Mouse (Mus musculus): ENCODE data around the gene Map3k12. TPM values are rescaled to one million over a fixed set of nuclear protein-coding genes. Genes with fewer than 3 reads are reported as not detected.
A peak's percentile ranks its signal among the peaks of the same experiment; 100 is the strongest.

Map3k12 gene
- polyA plus RNA-seq, 1 experiment from 2014 or later = 10.4 TPM

DNA sequence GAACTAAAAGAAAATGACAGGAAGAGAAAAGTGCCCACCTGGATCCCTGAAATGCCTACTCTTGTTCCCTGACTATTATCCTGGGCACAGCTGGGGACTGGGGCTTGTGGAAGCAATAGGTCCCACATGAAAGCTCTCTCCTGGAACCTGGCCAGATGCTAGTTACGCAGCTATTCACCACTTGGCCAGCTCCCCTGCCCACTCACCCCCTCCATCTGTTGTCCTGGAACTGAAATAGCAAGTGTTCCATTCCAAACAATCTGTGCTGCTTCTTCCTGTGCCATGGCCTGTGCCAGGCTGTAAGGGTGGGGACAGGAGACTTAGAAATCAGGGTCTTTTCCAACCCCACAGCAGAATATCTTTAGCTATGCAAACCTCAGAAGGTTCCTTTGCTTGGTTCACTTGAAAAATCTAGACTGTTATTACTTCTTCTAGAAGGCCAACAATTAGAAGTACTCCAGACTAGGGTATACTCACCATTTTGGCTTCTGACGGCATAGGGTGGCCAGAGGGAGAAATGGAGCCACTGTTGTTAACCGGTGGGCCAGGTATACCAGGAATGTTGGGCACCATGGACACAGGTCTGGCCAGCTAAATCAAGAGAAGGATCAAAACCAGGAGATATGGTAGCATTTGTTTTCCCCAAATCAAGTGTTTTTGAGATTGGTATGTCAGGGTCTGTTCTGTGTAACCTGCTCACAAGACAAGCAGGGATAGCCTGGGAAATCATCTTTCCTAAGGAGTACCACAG is 30.0 kb upstream of the Map3k12 start:
- H3K27ac ChIP-seq (replicated peaks in 1 of 2; ENCODE audit: control insufficient read depth in 1 of 2, insufficient read depth in 1 of 2, low read depth in 2 of 2, low read length in 2 of 2) = peak overlapping the region; percentile 10 to 63; a peak in 3 of 4 replicates
- H3K27me3 ChIP-seq (ENCODE audit: control insufficient read depth, insufficient read depth, low read length) = no peaks in the 10 kb centered on the region
- no peak overlapping the region for H3K9ac ChIP-seq (ENCODE audit: low read length)
- peaks cover 73% of the 10 kb centered on the region for H3K36me3 ChIP-seq (ENCODE audit: control insufficient read depth, insufficient read depth, low read length)
- peak; percentile 50; the same call in 1 of the 2 replicates for ATAC-seq (ENCODE audit: insufficient number of reproducible peaks, insufficient read depth, low FRiP score, low read depth)
- no peak overlapping the region for H3K4me3 ChIP-seq (ENCODE audit: control insufficient read depth in 1 of 2, insufficient read depth in 1 of 2, low read depth in 1 of 2, low read length in 2 of 2)
- 0 out of 2 replicates have a peak, but pooled peaks cover 2% of the 10 kb centered on the region for H3K9me3 ChIP-seq (ENCODE audit: control insufficient read depth, low read length)
- no peak overlapping the region for H3K4me2 ChIP-seq (ENCODE audit: low read length)
- peaks cover 2 to 13% of the 10 kb centered on the region in 2 experiments; a peak in 2 of 4 replicates for H3K4me1 ChIP-seq (ENCODE audit: control insufficient read depth in 2 of 2, insufficient read depth in 2 of 2, low read length in 2 of 2)
- WGBS = 65% methylated on average over 3 of the region's 3 CpGs

DNA sequence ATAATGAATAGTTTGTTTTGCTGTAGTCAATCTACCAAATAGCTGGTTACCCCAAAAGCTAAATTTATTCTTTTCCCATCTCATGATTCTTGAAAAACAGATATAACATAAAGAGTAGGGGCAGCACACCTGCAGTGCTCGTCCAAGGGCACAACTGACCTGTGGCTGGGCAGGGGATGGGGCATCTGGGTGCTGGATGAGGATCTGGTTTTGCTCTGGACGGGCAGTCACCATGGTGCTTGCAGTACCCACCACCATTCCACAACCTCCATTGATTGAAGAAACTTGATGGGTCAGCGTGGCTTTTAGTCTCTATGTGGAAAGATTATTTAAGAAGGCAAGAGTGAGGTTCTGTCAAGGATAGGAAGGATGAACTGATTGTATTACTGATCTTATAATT is 29.4 kb upstream of the Map3k12 start:
- peak overlapping the region in 1 of 2 experiments; percentile 63; a peak in 1 of 4 replicates for H3K27ac ChIP-seq (replicated peaks in 1 of 2; ENCODE audit: control insufficient read depth in 1 of 2, insufficient read depth in 1 of 2, low read depth in 2 of 2, low read length in 2 of 2)
- H3K4me3 ChIP-seq (ENCODE audit: control insufficient read depth in 1 of 2, insufficient read depth in 1 of 2, low read depth in 1 of 2, low read length in 2 of 2) = no peak overlapping the region
- no peaks in the 10 kb centered on the region for H3K27me3 ChIP-seq (ENCODE audit: control insufficient read depth, insufficient read depth, low read length)
- no peak overlapping the region for H3K4me2 ChIP-seq (ENCODE audit: low read length)
- ATAC-seq (ENCODE audit: insufficient number of reproducible peaks, insufficient read depth, low FRiP score, low read depth) = no peak
- H3K36me3 ChIP-seq (ENCODE audit: control insufficient read depth, insufficient read depth, low read length) = peaks cover 73% of the 10 kb centered on the region
- H3K9me3 ChIP-seq (ENCODE audit: control insufficient read depth, low read length) = 0 out of 2 replicates have a peak, but pooled peaks cover 4% of the 10 kb centered on the region
- H3K9ac ChIP-seq (ENCODE audit: low read length) = no peak overlapping the region
- WGBS = 90% methylated on average over 3 of the region's 3 CpGs
- peaks cover 2 to 13% of the 10 kb centered on the region in 2 experiments; a peak in 2 of 4 replicates for H3K4me1 ChIP-seq (ENCODE audit: control insufficient read depth in 2 of 2, insufficient read depth in 2 of 2, low read length in 2 of 2)

DNA sequence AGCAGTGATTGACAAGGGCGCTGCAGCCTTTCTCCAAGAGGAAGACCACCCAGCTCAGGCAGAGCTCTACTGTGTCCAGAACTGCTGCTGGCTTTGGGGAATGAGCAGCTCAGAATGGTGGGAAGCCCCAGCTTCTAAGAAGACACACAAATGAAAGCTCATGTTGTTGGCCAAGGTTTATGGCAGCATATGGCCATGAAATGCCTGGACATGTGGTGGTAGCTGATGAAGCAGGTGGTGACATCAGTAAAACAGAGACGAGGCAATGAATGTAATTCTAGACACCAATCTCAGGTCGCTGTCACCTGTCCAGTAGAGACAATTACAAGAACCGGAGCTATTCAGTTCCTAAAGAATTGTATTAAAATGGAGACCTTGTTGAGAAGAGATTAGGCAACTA is 27.9 kb upstream of the Map3k12 start:
- 0 out of 2 replicates have a peak, but pooled peaks cover 4% of the 10 kb centered on the region for H3K9me3 ChIP-seq (ENCODE audit: control insufficient read depth, low read length)
- H3K36me3 ChIP-seq (ENCODE audit: control insufficient read depth, insufficient read depth, low read length) = peaks cover 80% of the 10 kb centered on the region
- no peak overlapping the region for H3K4me2 ChIP-seq (ENCODE audit: low read length)
- no peak for ATAC-seq (ENCODE audit: insufficient number of reproducible peaks, insufficient read depth, low FRiP score, low read depth)
- H3K27ac ChIP-seq (replicated peaks in 1 of 2; ENCODE audit: control insufficient read depth in 1 of 2, insufficient read depth in 1 of 2, low read depth in 2 of 2, low read length in 2 of 2) = no peak overlapping the region
- peaks cover 2 to 13% of the 10 kb centered on the region in 2 experiments; a peak in 2 of 4 replicates for H3K4me1 ChIP-seq (ENCODE audit: control insufficient read depth in 2 of 2, insufficient read depth in 2 of 2, low read length in 2 of 2)
- WGBS = 94% methylated on average over 4 of the region's 4 CpGs
- no peak overlapping the region for H3K9ac ChIP-seq (ENCODE audit: low read length)
- no peak overlapping the region for H3K4me3 ChIP-seq (ENCODE audit: control insufficient read depth in 1 of 2, insufficient read depth in 1 of 2, low read depth in 1 of 2, low read length in 2 of 2)
- no peaks in the 10 kb centered on the region for H3K27me3 ChIP-seq (ENCODE audit: control insufficient read depth, insufficient read depth, low read length)

DNA sequence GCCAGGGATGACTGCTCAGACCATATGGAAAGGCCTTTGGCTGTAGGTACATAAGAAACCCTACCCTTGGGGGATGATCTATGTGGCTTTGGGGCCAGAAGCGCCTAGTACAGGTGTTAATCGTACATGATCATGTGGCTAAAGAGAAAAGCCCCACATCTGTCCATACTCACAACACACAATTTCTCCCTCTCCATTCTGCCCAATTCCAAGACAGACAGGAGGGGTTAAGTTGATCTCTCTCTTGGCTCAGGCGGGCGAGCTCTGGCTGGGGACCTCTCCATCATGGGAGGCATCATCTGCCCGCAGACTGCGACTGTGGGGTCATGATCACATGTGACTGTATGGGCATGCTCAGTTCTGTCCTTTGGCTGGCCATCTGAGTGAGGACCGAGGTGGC is 17.1 kb upstream of the Map3k12 start:
- Histone ChIP-seq H3K36me3 (ENCODE audit: control insufficient read depth, insufficient read depth, low read length) (peaks cover 95% of the 10 kb centered on the region), H3K4me3 (ENCODE audit: control insufficient read depth in 1 of 2, insufficient read depth in 1 of 2, low read depth in 1 of 2, low read length in 2 of 2) (no peak overlapping the region), H3K9ac (ENCODE audit: low read length) (no peak overlapping the region), H3K27me3 (ENCODE audit: control insufficient read depth, insufficient read depth, low read length) (no peaks in the 10 kb centered on the region), H3K4me1 (ENCODE audit: control insufficient read depth in 2 of 2, insufficient read depth in 2 of 2, low read length in 2 of 2) (no peaks in the 10 kb centered on the region), H3K9me3 (ENCODE audit: control insufficient read depth, low read length) (no peaks in the 10 kb centered on the region), H3K27ac (replicated peaks in 1 of 2; ENCODE audit: control insufficient read depth in 1 of 2, insufficient read depth in 1 of 2, low read depth in 2 of 2, low read length in 2 of 2) (no peak overlapping the region), H3K4me2 (ENCODE audit: low read length) (no peak overlapping the region)
- WGBS = 97% methylated on average over 7 of the region's 7 CpGs
- ATAC-seq (ENCODE audit: insufficient number of reproducible peaks, insufficient read depth, low FRiP score, low read depth) = no peak

DNA sequence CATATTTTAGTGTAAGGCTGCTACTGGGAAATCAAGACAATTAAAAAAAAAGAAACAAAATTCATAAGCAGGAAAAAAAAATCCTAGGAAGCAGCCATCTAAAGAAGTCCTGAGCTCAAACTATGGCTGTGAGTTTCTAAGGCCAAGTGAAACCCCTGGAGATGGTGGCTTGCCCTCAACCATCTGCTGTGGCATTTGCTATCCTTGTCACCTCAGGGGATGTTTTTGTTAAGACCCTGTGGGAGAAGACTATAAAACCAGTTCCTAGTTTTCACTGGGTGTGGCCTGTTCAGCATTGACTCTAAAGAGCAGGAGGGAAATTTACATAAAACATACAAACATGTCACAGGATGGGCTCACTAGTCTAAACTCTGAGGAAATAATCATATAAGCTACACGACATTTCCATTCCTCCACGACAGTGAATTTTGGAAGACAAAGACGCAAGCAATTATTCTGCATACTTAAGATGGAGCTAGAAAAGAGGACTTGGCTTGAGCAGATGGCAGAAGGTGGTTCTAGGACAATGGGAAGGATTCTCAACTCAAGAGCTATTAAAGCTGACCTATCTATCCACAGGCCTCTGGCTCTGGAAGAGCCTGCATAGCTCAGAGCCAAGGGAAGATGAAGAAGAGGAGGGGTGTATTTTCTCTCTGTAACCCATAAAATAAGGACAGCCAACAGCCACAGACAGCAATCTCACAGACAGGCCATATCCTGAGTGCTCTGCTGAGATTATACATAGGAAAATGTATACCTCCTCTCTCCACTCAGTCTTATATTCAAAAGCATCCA is 15.4 kb upstream of the Map3k12 start:
- H3K4me3 ChIP-seq (ENCODE audit: control insufficient read depth in 1 of 2, insufficient read depth in 1 of 2, low read depth in 1 of 2, low read length in 2 of 2) = no peak overlapping the region
- no peak for ATAC-seq (ENCODE audit: insufficient number of reproducible peaks, insufficient read depth, low FRiP score, low read depth)
- H3K27ac ChIP-seq (replicated peaks in 1 of 2; ENCODE audit: control insufficient read depth in 1 of 2, insufficient read depth in 1 of 2, low read depth in 2 of 2, low read length in 2 of 2) = no peak overlapping the region
- WGBS = 92% methylated on average over 3 of the region's 3 CpGs
- H3K27me3 ChIP-seq (ENCODE audit: control insufficient read depth, insufficient read depth, low read length) = no peaks in the 10 kb centered on the region
- H3K4me2 ChIP-seq (ENCODE audit: low read length) = no peak overlapping the region
- H3K36me3 ChIP-seq (ENCODE audit: control insufficient read depth, insufficient read depth, low read length) = peaks cover 96% of the 10 kb centered on the region
- H3K4me1 ChIP-seq (ENCODE audit: control insufficient read depth in 2 of 2, insufficient read depth in 2 of 2, low read length in 2 of 2) = no peaks in the 10 kb centered on the region
- H3K9me3 ChIP-seq (ENCODE audit: control insufficient read depth, low read length) = no peaks in the 10 kb centered on the region
- H3K9ac ChIP-seq (ENCODE audit: low read length) = no peak overlapping the region

DNA sequence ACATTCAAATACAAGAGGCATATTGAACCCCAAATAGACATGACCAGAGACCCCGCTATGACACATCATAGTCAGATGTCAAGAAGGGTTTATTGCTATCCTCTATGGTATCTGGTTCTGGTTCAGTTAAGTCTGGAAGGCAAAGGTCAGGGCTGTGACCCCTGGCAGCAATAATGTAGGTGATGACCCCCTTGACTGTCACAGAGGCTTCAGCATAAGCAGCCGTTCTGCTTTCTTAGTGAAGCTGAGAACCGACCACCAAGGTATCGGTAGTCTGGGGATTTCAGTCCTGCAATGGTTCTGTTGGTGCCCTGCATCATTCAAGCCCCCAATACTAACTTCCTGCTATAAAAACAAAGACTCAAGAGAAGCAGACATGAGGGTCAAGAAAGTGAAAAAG is 14.7 kb upstream of the Map3k12 start:
- 82% methylated on average over 4 of the region's 4 CpGs for WGBS
- ATAC-seq (ENCODE audit: insufficient number of reproducible peaks, insufficient read depth, low FRiP score, low read depth) = no peak
- Histone ChIP-seq H3K4me3 (ENCODE audit: control insufficient read depth in 1 of 2, insufficient read depth in 1 of 2, low read depth in 1 of 2, low read length in 2 of 2) (no peak overlapping the region), H3K4me2 (ENCODE audit: low read length) (no peak overlapping the region), H3K27ac (replicated peaks in 1 of 2; ENCODE audit: control insufficient read depth in 1 of 2, insufficient read depth in 1 of 2, low read depth in 2 of 2, low read length in 2 of 2) (no peak overlapping the region), H3K27me3 (ENCODE audit: control insufficient read depth, insufficient read depth, low read length) (no peaks in the 10 kb centered on the region), H3K36me3 (ENCODE audit: control insufficient read depth, insufficient read depth, low read length) (peaks cover 93% of the 10 kb centered on the region), H3K9ac (ENCODE audit: low read length) (no peak overlapping the region), H3K9me3 (ENCODE audit: control insufficient read depth, low read length) (no peaks in the 10 kb centered on the region), H3K4me1 (ENCODE audit: control insufficient read depth in 2 of 2, insufficient read depth in 2 of 2, low read length in 2 of 2) (no peaks in the 10 kb centered on the region)

DNA sequence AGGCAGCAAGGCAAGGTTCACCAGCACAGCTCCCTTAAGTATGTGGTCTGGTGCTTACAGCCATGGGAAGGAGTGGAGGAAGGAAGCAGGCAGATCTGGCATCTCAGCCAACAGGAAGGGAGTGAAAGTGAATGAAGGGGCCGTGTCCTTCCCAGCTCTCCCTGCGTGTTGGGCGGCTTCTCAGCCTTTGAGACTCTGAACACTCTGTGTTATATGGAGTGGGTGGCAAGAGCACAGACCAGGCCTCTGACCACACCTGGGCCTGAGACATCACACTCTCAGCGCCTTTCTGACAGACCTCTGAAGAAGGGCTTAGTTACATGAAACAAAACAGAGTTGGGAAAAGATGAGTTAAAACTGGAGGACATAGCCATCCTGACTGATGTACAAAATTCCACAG is 13.7 kb upstream of the Map3k12 start:
- H3K27ac ChIP-seq (replicated peaks in 1 of 2; ENCODE audit: control insufficient read depth in 1 of 2, insufficient read depth in 1 of 2, low read depth in 2 of 2, low read length in 2 of 2) = no peak overlapping the region
- H3K27me3 ChIP-seq (ENCODE audit: control insufficient read depth, insufficient read depth, low read length) = no peaks in the 10 kb centered on the region
- H3K9ac ChIP-seq (ENCODE audit: low read length) = no peak overlapping the region
- no peaks in the 10 kb centered on the region for H3K4me1 ChIP-seq (ENCODE audit: control insufficient read depth in 2 of 2, insufficient read depth in 2 of 2, low read length in 2 of 2)
- no peak for ATAC-seq (ENCODE audit: insufficient number of reproducible peaks, insufficient read depth, low FRiP score, low read depth)
- no peak overlapping the region for H3K4me2 ChIP-seq (ENCODE audit: low read length)
- peaks cover 90% of the 10 kb centered on the region for H3K36me3 ChIP-seq (ENCODE audit: control insufficient read depth, insufficient read depth, low read length)
- H3K9me3 ChIP-seq (ENCODE audit: control insufficient read depth, low read length) = no peaks in the 10 kb centered on the region
- H3K4me3 ChIP-seq (ENCODE audit: control insufficient read depth in 1 of 2, insufficient read depth in 1 of 2, low read depth in 1 of 2, low read length in 2 of 2) = no peak overlapping the region
- WGBS = 71% methylated on average over 4 of the region's 4 CpGs

Measured in heart, embryonic 14.5 days (tissue).